Mouse (Mus musculus) megakaryocyte-erythroid progenitor cell, adult 5-6 weeks (primary cell): ENCODE results near the gene D930048N14Rik. TPM values are rescaled to one million over a fixed set of nuclear protein-coding genes. Genes with fewer than 3 reads are reported as not detected.
"Not testable (repeated sequence)": the region's sequence is repeated elsewhere in the genome, so short reads cannot be mapped to it uniquely, and the experiment has no call there.

Source experiments
- ATAC-seq: replicated peaks from 2 replicates; pipeline ENCODE4 v1.8.0; 2016; ENCODE audit warnings: mild to moderate bottlenecking, inconsistent platforms; ENCODE audit not compliant: severe bottlenecking, poor library complexity, low FRiP score, low TSS enrichment
- total RNA-seq, 2 experiments: library from RNA; stranded (forward) in 1 of 2; stranded (reverse) in 1 of 2; fragments of 200-1000, 215-1000 nt in 1 of 2; fragments of >200 nt in 1 of 2; fragmentation: Nextera tagmentation in 1 of 2; gene quantifications; 2 replicates each; pipeline ENCODE4 v1.2.3; 2014 to 2017

Gene D930048N14Rik
- total RNA-seq, 2 experiments from 2014 or later = not detected

DNA sequence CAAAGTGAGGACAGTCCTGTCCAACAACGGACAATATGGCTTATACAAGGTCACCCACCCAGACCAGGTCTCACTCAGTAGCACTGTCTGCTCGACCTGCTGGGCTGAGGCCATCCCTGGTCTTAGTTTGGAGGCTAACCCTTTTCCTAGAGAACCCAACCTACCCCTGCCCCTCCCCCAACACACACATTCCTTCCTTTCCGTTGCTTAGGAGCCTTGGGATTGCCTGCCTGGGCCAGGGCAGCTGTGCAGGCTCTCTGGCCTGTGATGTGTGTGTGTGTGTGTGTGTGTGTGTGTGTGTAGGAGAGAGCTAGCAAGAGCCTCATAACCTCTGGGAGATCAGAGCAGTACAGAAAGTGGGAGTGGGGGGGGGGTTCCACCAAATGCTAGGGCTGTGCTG lies 2.2 kb upstream of the D930048N14Rik start:
- no peak for ATAC-seq

DNA sequence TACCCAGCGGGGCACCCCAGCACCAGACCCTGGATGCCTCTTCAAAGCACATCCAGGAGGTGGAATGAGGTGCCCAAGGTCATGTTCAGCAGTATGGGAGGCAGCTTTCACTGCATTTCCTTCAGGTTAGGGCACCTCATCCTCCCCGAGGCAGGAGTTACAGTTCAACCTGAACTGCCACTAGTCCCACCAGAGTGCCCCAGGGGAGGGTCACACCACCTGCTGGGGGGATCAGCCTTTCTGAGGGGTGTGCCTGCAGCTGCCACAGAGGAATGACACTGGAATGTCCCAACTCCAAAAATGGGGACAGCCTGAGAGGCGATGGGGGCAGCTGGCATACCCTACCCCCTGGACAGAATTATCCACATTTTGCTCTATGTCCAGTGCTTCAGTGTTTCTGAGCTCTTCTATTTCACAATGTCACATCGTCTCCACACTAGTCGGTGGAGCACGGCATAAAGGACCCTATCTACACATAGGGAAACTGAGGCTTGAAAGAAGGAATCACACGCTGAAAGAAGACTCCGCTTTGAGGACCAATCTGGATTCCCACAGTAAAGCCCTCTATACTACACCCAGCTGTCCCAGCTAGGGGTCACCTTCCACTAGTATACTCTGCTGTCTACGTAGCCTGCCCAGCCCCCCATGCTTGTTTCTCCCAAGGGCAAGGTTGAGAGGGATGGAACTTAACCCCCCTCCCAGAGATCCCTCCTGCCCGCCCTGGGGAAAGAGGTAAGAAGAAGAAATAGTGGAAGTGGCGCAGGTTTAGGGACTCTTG lies 1.5 kb upstream of the D930048N14Rik start:
- no peak for ATAC-seq

DNA sequence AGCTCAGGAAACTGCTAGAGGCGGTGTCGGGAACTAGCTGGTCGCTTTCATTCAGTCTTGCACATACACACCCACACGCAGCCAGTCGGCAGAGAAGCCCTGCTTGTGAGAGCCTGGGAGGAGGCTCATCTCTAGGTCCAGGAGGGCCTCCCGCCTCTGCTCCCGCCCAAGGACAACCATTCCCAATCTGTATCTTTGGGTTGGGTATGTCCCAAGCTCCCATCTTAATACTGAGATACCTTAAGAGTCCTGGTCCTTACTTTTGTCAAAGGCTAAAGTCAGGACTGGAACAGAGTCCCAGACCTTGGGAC lies 910 bp upstream of the D930048N14Rik start:
- ATAC-seq = no peak

DNA sequence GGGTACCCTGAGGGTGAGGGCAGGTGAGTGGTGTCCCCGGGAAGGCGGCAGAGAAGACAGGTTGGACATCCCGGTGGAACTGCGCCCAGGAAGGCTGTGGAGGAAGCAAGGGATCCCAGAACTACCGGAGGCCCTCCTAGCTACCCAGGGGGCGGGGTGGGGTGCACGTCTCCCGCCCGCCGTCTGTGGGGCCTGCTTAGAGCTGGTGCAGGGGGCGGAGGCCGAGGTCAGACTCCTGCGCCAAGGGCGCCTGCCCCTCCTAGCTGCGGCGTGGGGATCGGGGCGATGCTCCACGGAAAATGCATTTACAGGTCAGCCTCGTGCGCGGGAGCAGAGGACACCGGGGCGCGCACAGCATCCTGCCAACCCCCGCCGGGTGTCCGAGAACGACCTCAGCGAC lies 493 bp upstream of the D930048N14Rik start:
- peak; percentile 18; the same call in 1 of the 2 replicates for ATAC-seq

DNA sequence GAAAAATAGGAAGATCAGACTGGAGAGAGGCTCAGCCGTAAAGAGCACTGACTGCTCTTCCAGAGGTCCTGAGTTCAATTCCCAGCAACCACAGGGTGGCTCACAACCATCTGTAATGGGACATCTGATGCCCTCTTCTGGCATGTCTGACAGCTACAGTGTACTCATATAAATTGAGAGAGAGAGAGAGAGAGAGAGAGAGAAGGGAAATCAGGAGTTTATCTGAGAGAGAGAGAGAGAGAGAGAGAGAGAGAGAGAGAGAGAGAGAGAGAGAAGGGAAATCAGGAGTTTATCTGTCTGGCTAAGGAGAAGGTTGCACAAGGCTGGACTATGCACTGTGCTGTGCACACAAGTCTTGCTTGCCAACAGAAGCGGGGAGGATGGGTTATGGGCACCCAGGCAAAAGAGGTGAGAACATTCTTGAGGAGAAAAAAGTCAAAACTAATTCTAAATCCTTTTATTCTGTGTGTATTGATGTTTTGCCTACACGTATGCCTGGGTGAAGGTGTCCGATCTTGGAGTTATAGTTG lies 2.2 kb downstream of the D930048N14Rik start:
- ATAC-seq = no peak

DNA sequence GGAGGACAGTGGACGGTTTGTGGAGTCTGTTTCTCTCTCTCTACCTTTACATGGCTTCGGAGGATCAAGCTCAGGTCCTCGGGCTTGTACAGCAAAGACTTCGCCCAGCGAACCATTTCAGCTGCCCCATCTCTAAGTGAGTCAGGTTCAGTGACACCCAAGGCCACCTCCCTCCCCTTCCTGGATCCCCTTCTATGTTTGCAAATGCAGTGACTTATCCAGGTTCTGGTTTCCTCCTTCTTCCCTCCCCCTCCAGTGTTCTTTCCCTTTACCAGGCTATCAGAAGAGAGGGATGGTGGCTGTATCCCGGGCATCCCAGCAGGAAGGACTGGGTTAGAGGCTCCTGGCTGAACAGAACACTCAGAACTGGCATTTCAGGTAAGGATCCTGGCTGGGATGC lies 3.0 kb downstream of the D930048N14Rik start:
- ATAC-seq = no peak

DNA sequence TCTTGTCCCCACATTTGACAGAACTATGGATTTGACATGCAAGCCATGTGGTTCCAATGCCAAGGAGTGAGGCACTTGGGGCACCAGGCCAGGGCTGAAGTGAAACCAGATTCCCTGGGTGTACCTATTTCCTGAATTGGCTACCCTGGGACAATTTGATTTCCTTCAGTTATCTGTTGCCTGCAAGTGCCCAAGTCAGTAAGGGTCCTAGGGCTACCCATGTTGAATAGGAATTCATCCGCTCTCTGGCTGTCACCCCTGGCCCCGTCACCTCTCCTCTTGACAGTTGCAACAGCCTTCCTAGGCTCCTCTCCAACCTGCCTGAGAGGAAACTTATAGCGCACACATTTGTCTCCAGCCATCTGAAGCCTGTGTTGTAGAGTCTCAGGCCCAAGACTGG lies 4.1 kb downstream of the D930048N14Rik start:
- no peak for ATAC-seq

DNA sequence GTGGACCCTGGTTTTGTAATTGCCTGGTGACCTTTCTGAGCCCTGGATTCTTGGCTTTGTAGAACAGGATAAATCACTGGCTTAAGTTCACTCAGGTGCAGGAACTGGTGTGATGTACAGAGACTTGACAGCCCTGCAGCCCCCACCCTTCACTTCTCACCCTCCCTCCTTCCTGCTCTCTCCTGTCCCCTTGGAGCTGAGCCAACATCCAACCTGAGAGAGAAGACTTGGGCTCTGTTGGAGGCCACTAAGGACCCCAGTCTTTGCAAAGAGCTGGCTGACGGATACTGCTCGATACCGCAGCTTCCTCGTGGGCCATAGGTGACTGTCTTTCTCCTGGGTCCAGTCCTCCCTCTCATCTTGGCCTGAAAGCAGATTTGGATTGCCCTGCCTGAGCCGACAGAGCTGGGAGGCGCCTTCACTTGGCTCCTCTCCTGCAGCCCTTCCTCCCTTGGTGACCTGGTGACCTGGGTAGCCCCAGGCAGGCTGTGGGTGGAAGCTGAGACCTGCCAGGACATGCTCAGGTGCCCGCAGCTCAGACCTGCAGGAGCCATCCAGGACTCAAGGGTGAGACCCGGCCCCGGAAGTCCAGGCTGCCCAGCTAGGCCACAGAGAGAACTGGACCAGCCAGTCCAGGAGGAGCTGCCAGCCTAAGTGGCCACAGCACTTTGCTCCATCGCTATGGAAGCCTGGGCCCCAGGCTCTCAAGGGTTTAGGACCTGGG lies 6.2 kb downstream of the D930048N14Rik start:
- ATAC-seq = no peak

DNA sequence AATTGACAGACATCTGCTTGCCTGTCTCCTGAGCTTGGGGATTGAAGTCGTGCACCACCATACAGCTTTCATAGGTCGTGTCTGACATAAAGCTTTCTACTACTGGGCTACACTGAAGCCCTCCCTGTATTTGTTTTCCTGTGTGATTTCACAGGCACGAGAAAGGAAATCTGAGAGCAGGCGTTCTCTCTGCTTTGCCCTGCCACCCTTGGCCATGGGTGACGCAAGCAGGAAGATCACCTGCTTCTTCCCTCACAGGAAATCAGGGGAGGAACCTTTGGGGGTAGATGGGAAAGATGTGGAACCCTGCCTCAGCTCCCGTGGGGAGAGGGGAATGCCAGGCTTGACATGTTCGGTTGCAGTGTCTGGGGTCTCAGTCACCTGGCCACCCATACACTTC lies 7.5 kb downstream of the D930048N14Rik start:
- no peak for ATAC-seq

DNA sequence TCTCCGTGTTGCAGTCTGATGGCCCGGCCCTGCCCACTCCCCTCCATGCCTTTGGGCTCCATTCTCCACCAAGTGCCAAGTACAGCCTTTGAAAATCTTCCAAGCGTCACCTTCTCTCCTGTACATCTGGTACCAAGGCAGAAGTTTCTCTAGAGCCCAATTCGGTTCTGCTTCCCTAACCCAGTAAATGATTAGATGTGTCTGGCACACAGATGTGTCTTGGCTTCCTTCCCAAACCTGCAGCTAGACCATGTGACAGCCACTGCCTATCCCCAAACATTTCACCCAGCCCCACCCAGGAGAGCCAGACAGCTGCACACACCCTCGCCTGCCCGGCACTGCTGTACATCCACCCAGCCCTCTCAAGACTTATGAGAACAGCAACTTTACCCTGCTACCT lies 8.0 kb downstream of the D930048N14Rik start:
- ATAC-seq = peak; percentile 98

DNA sequence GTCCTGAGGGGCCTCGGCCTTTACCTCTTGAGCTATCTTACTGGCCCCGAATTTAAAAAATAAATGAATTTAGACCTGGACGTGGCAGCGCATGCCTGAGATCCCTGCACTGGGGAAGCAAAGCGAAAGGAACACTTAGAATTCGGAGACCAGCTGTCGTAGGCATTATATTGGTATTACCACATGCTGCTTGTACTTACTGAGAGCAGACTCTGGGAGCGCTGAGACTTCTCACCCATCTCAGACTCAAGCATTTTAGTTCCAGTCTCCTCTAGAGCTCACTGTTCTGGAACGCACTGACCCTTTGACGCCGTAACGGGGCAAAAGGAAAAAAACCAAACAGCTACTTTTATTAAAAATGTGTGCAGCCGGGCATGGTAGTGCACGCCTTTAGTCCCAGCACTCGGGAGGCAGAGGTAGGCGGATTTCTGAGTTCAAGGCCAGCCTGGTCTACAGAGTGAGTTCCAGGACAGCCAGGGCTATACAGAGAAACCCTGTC lies 11.2 kb downstream of the D930048N14Rik start:
- no peak for ATAC-seq

DNA sequence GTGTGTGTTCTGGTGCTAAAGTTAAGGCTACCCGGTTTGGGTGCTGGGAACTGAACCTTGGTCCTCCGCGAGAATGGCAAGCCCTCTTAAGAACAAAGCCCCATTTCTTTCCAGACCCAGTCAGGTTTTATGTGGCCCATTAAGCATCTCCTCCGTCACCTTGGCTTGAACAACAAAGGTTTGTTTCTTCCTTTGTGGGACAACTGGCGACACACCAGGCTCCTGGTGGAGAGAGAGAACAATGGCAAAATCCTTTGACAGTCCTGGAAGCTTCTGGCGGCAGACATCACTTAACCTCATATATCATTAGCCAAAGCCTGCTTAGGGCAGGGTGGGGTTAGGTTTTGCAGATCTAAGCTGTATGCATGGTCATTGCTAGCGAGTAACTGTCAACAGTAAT lies 11.9 kb downstream of the D930048N14Rik start:
- ATAC-seq = no peak

DNA sequence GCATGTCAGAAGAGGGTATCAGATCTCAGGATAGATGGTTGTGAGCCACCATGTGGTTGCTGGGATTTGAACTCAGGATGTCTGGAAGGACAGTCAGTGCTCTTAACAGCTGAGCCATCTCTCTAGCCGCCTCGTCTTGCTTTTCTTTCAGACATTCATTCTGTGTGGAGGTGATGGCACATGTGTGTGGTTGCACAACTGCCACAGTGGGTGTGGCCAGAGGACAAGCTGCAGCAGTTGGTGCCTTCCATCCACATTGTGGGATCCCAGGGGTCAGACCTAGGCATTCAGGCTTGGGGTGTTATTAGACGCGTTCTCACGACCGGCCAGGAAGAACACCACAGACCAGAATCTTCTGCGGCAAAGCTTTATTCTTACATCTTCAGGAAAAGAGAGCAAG lies 14.0 kb downstream of the D930048N14Rik start:
- ATAC-seq = not testable (repeated sequence)

DNA sequence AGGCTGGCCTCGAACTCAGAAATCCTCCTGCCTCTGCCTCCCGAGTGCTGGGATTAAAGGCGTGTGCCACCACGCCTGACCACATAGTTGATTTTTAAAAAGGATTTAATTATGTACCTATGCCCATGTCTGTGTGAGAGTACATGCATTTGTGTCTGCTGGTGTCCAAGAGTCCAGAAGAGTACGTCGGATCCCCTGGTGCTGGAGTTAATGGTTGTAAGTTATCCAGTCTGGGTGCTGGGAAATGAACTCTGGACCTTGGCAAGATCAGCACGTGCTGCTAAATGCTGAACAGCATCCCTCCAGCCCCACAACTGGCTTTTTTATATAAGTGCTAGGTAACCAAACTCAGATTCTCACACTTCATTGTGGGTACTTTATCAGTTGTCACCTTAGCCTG lies 20.1 kb downstream of the D930048N14Rik start:
- no peak for ATAC-seq

DNA sequence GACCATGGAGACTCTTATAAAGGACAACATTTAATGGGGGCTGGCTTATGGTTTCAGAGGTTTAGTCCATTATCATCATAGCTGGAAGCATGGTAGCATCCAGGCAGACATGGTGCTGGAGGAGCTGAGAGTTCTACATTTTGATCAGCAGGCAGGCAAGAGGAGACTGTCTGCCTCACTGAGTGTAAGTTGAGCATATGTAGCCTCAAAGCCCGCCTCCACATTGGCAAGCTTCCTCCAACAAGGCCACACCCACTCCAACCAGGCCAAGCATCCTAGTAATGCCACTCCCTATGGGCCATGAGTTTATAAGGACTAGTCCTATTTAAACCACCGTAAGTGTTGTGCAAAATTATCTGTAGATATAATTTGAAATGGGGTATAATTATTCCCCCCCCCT lies 20.6 kb downstream of the D930048N14Rik start:
- ATAC-seq = no peak

DNA sequence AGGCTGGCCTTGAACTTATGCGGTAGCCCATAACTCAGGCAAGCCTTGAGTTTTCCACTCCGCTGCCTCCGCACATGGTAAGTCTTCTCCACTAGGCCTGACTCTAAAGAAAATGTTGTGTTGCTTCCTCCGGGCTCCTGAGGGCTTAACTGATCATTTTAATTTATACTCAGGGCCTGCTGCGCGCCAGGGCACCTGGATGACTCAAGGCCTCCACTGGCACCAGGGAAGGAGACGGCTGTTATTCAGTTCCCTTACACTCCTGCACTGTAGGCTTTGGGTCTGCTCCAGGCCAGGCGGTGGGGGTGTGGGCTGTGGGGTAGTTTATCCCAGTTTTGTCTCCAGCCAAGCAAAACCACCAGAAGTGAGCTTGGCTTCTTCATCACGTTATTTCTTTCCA lies 22.5 kb downstream of the D930048N14Rik start:
- ATAC-seq = no peak

DNA sequence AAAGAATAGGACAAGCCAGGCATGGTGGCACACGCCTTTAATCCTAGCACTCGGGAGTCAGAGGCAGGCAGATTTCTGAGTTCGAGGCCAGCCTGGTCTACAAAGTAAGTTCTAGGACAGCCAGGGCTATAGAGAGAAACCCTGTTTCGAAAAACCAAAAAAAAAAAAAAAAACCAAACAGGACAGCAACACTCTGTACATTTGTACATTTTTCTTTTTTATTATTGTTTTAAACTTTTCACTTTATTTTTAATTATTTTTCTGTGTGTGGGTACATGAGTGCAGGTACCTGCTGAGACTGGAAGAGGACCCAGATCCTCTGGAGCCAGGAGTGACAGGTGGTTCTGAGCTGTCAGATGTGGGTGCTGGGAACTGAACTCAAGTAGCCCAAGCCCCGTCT lies 24.6 kb downstream of the D930048N14Rik start:
- ATAC-seq = no peak

DNA sequence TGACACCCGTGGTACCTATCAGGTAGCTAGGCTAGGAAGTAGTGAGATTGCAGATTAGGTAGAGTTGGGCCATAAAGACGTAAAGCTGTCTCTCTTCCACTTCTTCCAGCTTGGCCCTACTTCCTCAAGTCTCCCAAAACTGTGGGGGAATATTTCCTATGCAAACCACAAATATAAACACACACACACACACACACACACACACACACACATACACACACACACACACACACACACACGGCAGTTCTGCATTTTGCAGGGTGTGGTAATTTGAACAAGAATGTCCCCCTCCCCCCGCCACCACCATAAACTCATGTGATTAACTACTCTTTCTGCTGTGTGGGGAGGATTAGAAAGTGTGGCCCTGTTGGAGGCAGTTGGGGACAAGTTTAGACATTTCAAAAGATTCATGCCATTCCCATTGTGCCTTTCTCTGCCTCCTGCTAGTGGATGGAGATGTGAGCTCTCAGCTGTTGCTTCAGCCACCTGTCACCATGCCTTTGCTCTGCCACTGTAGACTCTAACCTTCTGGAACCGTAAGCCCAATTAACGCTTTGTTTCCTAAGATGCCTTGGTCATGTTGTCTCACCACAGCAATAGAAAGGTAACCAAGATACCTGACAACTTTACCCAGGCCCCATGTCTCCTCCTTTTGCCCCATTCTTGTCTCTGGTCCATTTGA lies 27.1 kb downstream of the D930048N14Rik start:
- no peak for ATAC-seq

DNA sequence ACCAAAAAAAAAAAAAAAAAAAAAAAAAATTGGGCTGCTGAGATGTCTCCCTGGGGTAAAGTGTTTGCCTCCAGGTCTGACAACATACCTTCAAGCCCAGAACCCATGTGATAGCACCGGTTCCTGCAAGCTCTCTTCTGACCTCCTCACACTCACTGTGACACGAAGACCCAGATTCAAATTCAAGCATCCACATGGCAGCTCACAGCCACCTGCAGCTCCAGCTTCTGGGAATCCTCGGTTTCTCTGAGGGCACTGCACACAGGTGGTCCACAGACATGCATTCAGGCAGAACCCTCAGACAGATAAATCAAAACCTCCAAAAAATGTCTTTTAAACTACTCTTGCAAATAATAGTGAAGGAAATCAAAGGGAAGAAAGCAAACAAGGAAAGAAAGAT lies 28.7 kb downstream of the D930048N14Rik start:
- no peak for ATAC-seq

DNA sequence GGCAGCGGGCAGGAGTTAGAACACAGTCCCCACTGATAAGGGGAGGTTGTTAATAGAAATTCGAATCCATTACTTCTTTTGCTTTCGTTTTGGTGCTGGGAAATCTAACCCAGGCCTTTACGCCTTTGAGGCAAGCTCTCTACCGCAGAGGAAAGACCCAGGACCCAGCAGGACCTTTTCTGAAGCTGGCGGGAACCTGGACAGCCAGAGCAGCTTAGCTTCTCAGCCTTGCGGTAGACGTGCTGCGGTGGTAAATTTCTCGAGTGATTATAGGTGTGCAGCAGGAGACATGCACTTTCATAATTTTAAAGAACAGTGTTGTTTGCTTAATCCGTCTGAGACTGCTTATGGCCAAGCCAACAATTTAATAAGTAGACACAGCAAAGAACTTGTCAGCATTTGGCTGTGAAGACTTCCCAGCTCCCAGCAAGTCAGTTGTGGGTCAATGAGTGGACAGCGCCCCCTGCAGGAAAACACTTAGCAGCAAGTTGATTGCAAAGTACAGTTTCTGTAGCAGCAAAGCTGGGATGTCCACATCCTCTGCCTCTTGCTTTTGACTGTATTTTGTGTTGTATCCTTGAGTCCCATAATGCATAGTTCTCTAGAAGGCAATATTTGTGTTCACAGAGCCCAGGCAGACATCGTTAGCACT lies 30.7 kb downstream of the D930048N14Rik start:
- peak; percentile 90 for ATAC-seq
